Mouse (Mus musculus) hindbrain, postnatal 0 days (tissue): Measurements from ENCODE around the gene 2810408A11Rik. TPM values are rescaled to one million over a fixed set of nuclear protein-coding genes. Genes with fewer than 3 reads are reported as not detected.

Experiments
- ATAC-seq: fragments of 200-750 bp; cut with Nextera tagmentation; 2 replicates; pipeline ENCODE4 v1.8.0; 2017; ENCODE audit warnings: mild to moderate bottlenecking, moderate TSS enrichment, moderate library complexity
- DNase-seq: peaks from one replicate; pipeline ENCODE4 v3.0.0-alpha.2; 2015; ENCODE audit warnings: low spot score
- H3K27ac ChIP-seq: fragments of 300-500 bp; sonication (generic); 2 replicates; pipeline ENCODE4 v1.5.1; 2014; ENCODE audit warnings: mild to moderate bottlenecking
- H3K27me3 ChIP-seq: fragments of 300-500 bp; sonication (generic); 2 replicates; pipeline ENCODE4 v1.6.1; 2014; ENCODE audit warnings: low read length, mixed read lengths; ENCODE audit not compliant: insufficient read depth
- H3K36me3 ChIP-seq: fragments of 300-500 bp; sonication (generic); 2 replicates; pipeline ENCODE4 v1.6.1; 2014; ENCODE audit warnings: low read length, mixed read lengths; ENCODE audit not compliant: insufficient read depth
- H3K4me1 ChIP-seq: fragments of 300-500 bp; sonication (generic); 2 replicates; pipeline ENCODE4 v1.6.1; 2014; ENCODE audit warnings: antibody characterized with exemption, low read length, mixed read lengths; ENCODE audit not compliant: insufficient read depth
- H3K4me2 ChIP-seq: fragments of 300-500 bp; sonication (generic); 2 replicates; pipeline ENCODE4 v1.6.1; 2014; ENCODE audit warnings: low read depth, mild to moderate bottlenecking, low read length, moderate library complexity, mixed read lengths
- H3K4me3 ChIP-seq: fragments of 300-500 bp; sonication (generic); 2 replicates; pipeline ENCODE4 v1.5.1; 2014; ENCODE audit warnings: low read length
- H3K9ac ChIP-seq: fragments of 300-500 bp; sonication (generic); replicated peaks from 2 replicates; pipeline ENCODE4 v1.6.1; 2014; ENCODE audit warnings: mild to moderate bottlenecking, low read length, moderate library complexity, mixed read lengths
- H3K9me3 ChIP-seq: fragments of 300-500 bp; sonication (generic); 2 replicates; pipeline ENCODE4 v1.6.1; 2016; ENCODE audit warnings: low read length, mixed read lengths
- CTCF ChIP-seq: IDR thresholded peaks from 2 replicates; pipeline ENCODE4 v1.5.1; 2016; ENCODE audit warnings: antibody characterized with exemption, control low read depth, low read depth
- WGBS: fragments of 180-500 bp; shearing (Covaris S2); extraction: QIAGEN DNeasy Blood & Tissue Kit; methylation state at CpG from one replicate; pipeline ENCODE4 v1.1.7; 2014; 5-methylcytosine and 5-hydroxymethylcytosine counted together
- polyA plus RNA-seq: library from polyadenylated mRNA; unstranded; fragments of >200 nt; fragmentation: Nextera tagmentation; extraction: Ambion mirVana; gene quantifications from 2 replicates; pipeline ENCODE4 v1.2.1, GENCODE M21; 2015
- total RNA-seq: library from RNA; depleted of rRNA; stranded (reverse); fragments of >200 nt; gene quantifications from 2 replicates; pipeline ENCODE4 v1.2.3, GENCODE M21; 2014

2810408A11Rik gene
- total and polyA plus RNA-seq, 2 experiments from 2014 or later = 6.5 to 9.7 TPM

DNA sequence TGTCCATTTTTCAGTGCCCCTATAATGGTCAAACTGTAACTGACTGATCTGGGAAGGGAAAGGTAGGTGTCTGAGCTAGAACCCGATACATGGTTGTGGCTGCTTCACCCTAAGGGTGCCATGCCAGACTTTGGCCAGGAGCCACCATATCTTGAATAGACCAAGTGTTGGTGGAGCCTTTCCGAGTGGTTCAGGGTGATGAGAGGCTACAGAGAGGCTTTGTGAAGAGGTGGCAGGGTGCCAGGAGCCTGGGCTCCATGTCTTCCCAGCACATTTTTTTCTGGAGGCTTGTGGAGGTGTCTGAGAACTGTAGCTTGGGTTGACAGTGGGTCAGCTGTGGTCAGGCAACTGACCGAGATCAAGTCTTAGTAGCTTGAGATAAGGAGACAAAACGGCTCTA, 9.3 kb downstream of the 2810408A11Rik start:
- no peaks in the 10 kb centered on the region for H3K4me1 ChIP-seq
- no peak overlapping the region for H3K4me2 ChIP-seq
- TF ChIP-seq CTCF = no peak
- H3K9me3 ChIP-seq = no peaks in the 10 kb centered on the region
- 52% methylated on average over 4 of the region's 4 CpGs for WGBS
- no peaks in the 10 kb centered on the region for H3K36me3 ChIP-seq
- ATAC-seq = 0 out of 2 replicates have a peak, but pooled peaks have one; percentile 15
- H3K4me3 ChIP-seq = no peak overlapping the region
- no peaks in the 10 kb centered on the region for H3K27me3 ChIP-seq
- peak; percentile 48 for DNase-seq
- H3K9ac ChIP-seq = no peak overlapping the region
- H3K27ac ChIP-seq = no peak overlapping the region

DNA sequence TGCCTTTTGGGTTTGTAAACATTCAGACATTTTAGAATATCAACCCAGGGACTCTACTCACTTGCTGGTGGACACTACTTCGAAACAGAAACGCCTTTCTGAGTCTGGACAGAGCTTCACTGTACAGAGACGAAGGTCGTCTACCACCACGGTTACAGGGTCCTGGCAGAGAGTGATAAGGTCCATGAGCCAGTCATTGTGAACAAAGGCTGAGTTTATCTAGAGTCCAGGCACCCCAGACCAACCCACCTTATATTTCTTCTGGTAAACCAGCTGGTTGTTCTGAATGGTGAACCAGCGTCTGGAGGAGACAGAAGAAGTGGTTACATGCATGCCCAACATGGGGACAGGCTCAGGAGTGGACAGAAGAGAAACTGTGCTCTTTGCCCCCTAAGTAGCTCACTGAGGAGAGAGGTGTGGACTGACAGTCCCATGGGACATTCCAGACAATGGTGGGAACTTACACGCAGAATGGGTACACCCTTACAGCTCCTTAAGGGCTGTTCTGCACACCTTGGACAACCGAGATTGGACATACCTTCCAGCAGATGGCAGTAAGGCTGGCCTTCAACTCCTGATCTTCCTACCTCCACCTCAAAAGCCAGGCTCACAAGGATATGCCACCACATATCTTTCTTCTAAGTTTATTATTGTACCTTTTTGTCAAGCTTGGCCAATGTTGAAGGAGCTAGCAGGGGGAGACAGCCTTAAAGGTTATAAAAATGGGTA, 13.7 kb downstream of the 2810408A11Rik start:
- WGBS = 76% methylated on average over 8 of the region's 8 CpGs
- no peak overlapping the region for H3K27ac ChIP-seq
- peak; percentile 42 for TF ChIP-seq CTCF

DNA sequence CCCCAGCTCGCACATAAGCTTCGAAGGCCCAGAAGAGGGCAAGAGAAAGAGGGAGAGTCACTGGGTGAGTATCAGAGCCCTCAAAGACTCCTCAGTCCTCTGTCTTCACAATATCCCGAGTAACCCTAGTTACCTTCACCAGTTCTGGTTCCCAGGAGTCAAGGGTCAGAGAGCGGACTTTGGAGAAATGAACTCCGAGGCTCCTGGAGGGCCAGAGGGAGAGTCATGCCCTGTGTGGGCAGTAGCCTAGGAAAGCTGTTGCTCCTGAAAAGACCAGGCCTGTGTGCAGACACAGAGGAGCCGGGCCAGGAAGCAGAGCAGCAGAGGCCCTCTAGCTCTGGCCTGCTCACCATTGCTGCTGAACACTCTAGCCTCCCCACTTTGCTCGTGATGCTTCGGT, 16.1 kb downstream of the 2810408A11Rik start:
- no peak overlapping the region for H3K27ac ChIP-seq
- 81% methylated on average over 8 of the region's 8 CpGs for WGBS
- no peaks in the 10 kb centered on the region for H3K36me3 ChIP-seq
- TF ChIP-seq CTCF = no peak
- H3K9ac ChIP-seq = no peak overlapping the region
- H3K9me3 ChIP-seq = no peaks in the 10 kb centered on the region
- no peaks in the 10 kb centered on the region for H3K4me1 ChIP-seq
- no peak for DNase-seq
- ATAC-seq = no peak
- H3K4me2 ChIP-seq = no peak overlapping the region
- no peaks in the 10 kb centered on the region for H3K27me3 ChIP-seq
- H3K4me3 ChIP-seq = no peak overlapping the region

More for the DNA sequence above, 13.7 kb downstream of the 2810408A11Rik start:
- no peak overlapping the region for H3K4me3 ChIP-seq
- H3K9ac ChIP-seq = no peak overlapping the region
- no peaks in the 10 kb centered on the region for H3K9me3 ChIP-seq
- no peaks in the 10 kb centered on the region for H3K27me3 ChIP-seq
- H3K36me3 ChIP-seq = no peaks in the 10 kb centered on the region
- ATAC-seq = no peak
- DNase-seq = no peak
- H3K4me1 ChIP-seq = no peaks in the 10 kb centered on the region
- no peak overlapping the region for H3K4me2 ChIP-seq

DNA sequence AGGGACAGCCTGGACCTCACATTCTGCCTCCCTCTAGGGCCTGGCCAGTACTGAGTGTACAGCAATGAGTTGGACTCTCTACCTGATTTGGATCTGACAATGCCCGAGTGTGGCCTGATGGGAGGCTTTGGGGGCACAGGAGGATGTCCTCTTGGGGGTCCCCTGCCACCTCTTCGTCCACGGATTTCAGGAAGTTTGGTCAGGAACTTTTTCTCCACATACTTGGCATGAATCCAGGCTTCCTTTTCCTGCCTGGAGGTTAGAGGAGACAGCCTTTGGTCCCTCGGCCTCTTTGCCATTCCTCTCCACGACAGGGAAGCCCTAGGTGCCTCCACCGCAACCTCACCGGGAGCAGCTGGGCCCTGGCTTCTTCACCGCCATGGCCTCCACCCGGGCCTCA, 16.5 kb downstream of the 2810408A11Rik start:
- Histone ChIP-seq H3K9ac (no peak overlapping the region), H3K27ac (no peak overlapping the region), H3K4me3 (no peak overlapping the region), H3K4me1 (no peaks in the 10 kb centered on the region), H3K4me2 (no peak overlapping the region), H3K27me3 (no peaks in the 10 kb centered on the region), H3K36me3 (no peaks in the 10 kb centered on the region), H3K9me3 (no peaks in the 10 kb centered on the region)
- TF ChIP-seq CTCF = no peak
- no peak for DNase-seq
- 74% methylated on average over 9 of the region's 9 CpGs for WGBS
- no peak for ATAC-seq

DNA sequence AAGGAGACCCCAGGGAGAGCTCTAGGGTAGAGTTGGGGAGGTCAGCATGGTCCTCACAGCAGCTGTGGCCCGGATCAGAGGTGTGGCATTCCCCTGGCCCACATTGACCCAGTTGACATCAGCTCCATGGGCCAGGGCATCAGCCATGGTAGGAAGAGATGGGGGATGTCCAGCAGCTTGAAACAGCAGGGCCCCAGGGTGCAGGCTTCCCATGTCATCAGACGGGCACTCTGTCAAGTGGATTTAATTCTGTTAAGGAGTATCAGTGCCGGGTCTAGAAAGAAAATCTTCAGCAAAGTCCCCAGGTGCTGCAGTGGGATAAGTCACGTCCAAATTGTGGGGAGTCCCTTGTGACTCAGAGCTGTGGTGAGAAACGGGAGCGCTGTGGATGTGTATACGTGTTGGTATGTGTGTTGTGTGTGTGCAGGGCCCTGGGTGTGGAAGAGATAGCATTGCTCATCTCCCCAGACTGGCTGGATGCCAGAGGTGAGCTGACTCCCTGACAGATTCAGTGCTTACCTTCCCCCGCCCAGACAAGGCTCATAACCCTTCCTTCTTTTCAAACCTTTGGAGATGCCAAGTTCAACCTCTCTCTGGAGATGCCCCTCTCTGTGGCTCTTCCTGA, 17.1 kb downstream of the 2810408A11Rik start:
- no peaks in the 10 kb centered on the region for H3K27me3 ChIP-seq
- no peak for TF ChIP-seq CTCF
- WGBS = 86% methylated on average over 8 of the region's 8 CpGs
- H3K9ac ChIP-seq = no peak overlapping the region
- no peaks in the 10 kb centered on the region for H3K9me3 ChIP-seq
- ATAC-seq (no peak), DNase-seq (no peak)
- H3K36me3 ChIP-seq = no peaks in the 10 kb centered on the region
- no peak overlapping the region for H3K4me2 ChIP-seq
- no peak overlapping the region for H3K27ac ChIP-seq
- no peaks in the 10 kb centered on the region for H3K4me1 ChIP-seq
- no peak overlapping the region for H3K4me3 ChIP-seq

DNA sequence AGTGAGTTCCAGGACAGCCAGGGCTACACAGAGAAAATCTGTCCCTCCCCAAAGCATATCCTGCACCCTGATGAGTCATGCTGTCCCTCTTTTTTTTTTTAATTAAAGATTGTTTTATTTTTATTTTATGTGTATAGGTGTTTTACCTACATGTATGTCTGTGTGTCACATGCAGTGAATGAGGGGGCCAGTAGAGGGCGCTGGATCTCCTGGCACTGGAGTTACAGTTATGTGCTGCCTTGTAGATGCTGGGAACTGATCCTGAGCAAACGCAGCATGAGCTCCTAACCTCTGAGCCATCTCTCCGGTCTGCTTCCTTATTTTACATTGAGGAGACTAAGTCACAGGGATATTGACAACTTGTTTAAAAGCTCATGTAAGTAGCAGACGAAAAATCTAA, 17.7 kb downstream of the 2810408A11Rik start:
- WGBS = 70% methylated on average over 4 of the region's 4 CpGs
- H3K4me1 ChIP-seq = no peaks in the 10 kb centered on the region
- no peaks in the 10 kb centered on the region for H3K27me3 ChIP-seq
- H3K27ac ChIP-seq = no peak overlapping the region
- no peaks in the 10 kb centered on the region for H3K9me3 ChIP-seq
- H3K36me3 ChIP-seq = no peaks in the 10 kb centered on the region
- TF ChIP-seq CTCF = peak; percentile 47
- no peak overlapping the region for H3K9ac ChIP-seq
- no peak overlapping the region for H3K4me2 ChIP-seq
- ATAC-seq (no peak), DNase-seq (no peak)
- no peak overlapping the region for H3K4me3 ChIP-seq
